Mouse (Mus musculus): ENCODE data around the gene E130114P18Rik. TPM values are rescaled to one million over a fixed set of nuclear protein-coding genes. Genes with fewer than 3 reads are reported as not detected.

Gene E130114P18Rik
- polyA plus RNA-seq, 1 experiment = not detected

DNA sequence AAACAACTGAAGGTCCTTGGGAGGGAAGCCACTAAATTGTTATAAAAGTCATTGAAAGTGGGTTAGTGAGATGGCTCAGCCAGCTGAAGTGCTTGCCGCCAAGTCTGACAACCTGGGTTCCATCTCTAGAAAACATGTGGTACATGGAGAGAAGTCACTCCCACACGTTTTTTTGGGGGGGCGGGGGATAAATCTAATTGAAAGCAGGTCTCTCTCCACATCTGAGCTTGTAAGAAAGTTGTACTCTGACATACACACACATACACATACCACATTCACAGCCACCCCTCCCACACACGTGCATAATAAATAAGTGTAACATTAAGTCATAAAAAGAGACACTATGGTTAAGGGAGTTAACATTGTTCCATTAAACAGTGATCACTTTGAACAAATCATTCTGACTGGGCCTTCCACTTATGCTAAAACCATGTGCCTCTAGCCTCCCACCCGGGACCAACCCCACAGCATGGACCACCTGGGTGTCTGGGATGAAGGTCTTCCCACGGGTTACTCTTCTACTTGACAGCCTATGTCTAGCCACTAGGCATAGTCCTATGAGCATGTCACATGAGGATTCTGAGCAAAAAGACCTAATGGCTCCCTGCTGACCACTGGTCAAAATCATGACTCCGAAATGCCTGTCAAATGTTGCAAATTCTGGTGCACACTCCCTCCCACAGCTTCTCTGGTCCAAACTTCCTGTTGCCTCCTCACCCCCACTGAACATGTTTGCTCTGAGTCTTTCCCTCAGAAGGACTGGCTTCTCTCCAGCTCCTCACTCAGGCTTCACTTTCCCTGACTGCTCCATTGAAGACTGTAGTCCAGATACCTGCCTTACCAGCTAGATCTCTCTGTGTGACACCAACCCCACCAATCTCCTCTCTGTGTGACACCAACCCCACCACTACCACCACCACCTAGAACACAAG lies 80.9 kb downstream of the E130114P18Rik start:
- Histone ChIP-seq H3K36me3 (ENCODE audit: control insufficient read depth, insufficient read depth, low read length) (no peaks in the 10 kb centered on the region), H3K27ac (ENCODE audit: insufficient read depth, low read depth, low read length) (no peak overlapping the region), H3K27me3 (ENCODE audit: control insufficient read depth, insufficient read depth, low read length) (no peaks in the 10 kb centered on the region), H3K4me3 (ENCODE audit: low read depth, low read length) (no peak overlapping the region), H3K4me1 (ENCODE audit: control insufficient read depth, insufficient read depth, insufficient read length, low read length) (no peaks in the 10 kb centered on the region)
- WGBS = 71% methylated on average over 7 of the region's 7 CpGs
- no peak for TF ChIP-seq CTCF (IDR thresholded peaks at IDR 0.05; ENCODE audit: extremely low read depth, insufficient read length, insufficient replicate concordance, low read depth, low read length)
- TF ChIP-seq POLR2A (IDR thresholded peaks at IDR 0.05; ENCODE audit: low read depth, low read length) = no peak

DNA sequence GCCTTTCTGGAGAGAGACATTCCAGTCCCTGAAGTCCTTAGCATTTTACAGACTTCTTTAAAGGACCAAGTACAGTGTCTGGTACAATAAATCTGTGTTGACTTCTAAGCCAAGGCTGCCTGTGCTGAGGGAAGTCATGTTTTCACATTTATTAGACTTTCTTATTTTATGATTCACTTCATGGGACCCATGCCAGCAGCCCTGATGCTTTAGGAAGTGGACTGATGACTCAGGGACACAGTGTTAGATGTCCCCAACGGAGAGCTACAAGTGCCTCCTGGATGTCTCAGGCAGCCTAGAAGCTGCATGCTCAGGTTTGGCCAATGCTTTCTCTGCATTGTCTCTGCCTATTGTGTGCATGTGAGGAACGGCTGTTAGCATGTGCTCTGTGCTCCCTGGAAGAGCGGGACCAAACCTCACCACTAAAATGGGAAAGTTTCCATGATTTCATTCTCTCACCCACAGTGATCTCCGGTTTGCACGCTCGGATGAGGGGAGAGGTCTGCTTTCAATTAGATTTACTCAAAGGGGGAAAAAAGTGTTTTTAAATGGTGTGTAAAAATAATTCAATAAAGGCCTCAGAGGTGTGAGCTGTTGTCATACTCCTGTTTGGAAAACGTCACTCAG lies 82.4 kb downstream of the E130114P18Rik start:
- H3K27me3 ChIP-seq (ENCODE audit: control insufficient read depth, insufficient read depth, low read length) = no peaks in the 10 kb centered on the region
- WGBS = 71% methylated on average over 7 of the region's 7 CpGs
- no peak overlapping the region for H3K27ac ChIP-seq (ENCODE audit: insufficient read depth, low read depth, low read length)
- no peaks in the 10 kb centered on the region for H3K4me1 ChIP-seq (ENCODE audit: control insufficient read depth, insufficient read depth, insufficient read length, low read length)
- H3K36me3 ChIP-seq (ENCODE audit: control insufficient read depth, insufficient read depth, low read length) = no peaks in the 10 kb centered on the region
- TF ChIP-seq CTCF (IDR thresholded peaks at IDR 0.05; ENCODE audit: extremely low read depth, insufficient read length, insufficient replicate concordance, low read depth, low read length) = no peak
- no peak for TF ChIP-seq POLR2A (IDR thresholded peaks at IDR 0.05; ENCODE audit: low read depth, low read length)
- H3K4me3 ChIP-seq (ENCODE audit: low read depth, low read length) = no peak overlapping the region

- no peaks in the 10 kb centered on the region for H3K36me3 ChIP-seq (ENCODE audit: control insufficient read depth, insufficient read depth, low read length)
- 83% methylated on average over 4 of the region's 4 CpGs for WGBS
- H3K4me1 ChIP-seq (ENCODE audit: control insufficient read depth, insufficient read depth, insufficient read length, low read length) = no peaks in the 10 kb centered on the region
- H3K4me3 ChIP-seq (ENCODE audit: low read depth, low read length) = no peak overlapping the region
- H3K27me3 ChIP-seq (ENCODE audit: control insufficient read depth, insufficient read depth, low read length) = no peaks in the 10 kb centered on the region
- no peak overlapping the region for H3K27ac ChIP-seq (ENCODE audit: insufficient read depth, low read depth, low read length)
- TF ChIP-seq POLR2A (IDR thresholded peaks at IDR 0.05; ENCODE audit: low read depth, low read length) = no peak
- no peak for TF ChIP-seq CTCF (IDR thresholded peaks at IDR 0.05; ENCODE audit: extremely low read depth, insufficient read length, insufficient replicate concordance, low read depth, low read length)
These were observed 83.9 kb downstream of the E130114P18Rik start for GRCm38 (mm10) chr4:97693931-97694330.

- 91% methylated on average over 4 of the region's 4 CpGs for WGBS
- no peak for TF ChIP-seq CTCF (IDR thresholded peaks at IDR 0.05; ENCODE audit: extremely low read depth, insufficient read length, insufficient replicate concordance, low read depth, low read length)
- TF ChIP-seq POLR2A (IDR thresholded peaks at IDR 0.05; ENCODE audit: low read depth, low read length) = no peak
- H3K4me3 ChIP-seq (ENCODE audit: low read depth, low read length) = no peak overlapping the region
These were observed 84.8 kb downstream of the E130114P18Rik start for GRCm38 (mm10) chr4:97693054-97693453.

GRCm38 (mm10) chr4:97690384-97690766 lies 87.5 kb downstream of the E130114P18Rik start:
- Histone ChIP-seq H3K27ac (ENCODE audit: insufficient read depth, low read depth, low read length) (no peak overlapping the region), H3K4me3 (ENCODE audit: low read depth, low read length) (no peak overlapping the region), H3K4me1 (ENCODE audit: control insufficient read depth, insufficient read depth, insufficient read length, low read length) (no peaks in the 10 kb centered on the region), H3K36me3 (ENCODE audit: control insufficient read depth, insufficient read depth, low read length) (no peaks in the 10 kb centered on the region), H3K27me3 (ENCODE audit: control insufficient read depth, insufficient read depth, low read length) (no peaks in the 10 kb centered on the region)
- TF ChIP-seq POLR2A (IDR thresholded peaks at IDR 0.05; ENCODE audit: low read depth, low read length) (no peak), CTCF (IDR thresholded peaks at IDR 0.05; ENCODE audit: extremely low read depth, insufficient read length, insufficient replicate concordance, low read depth, low read length) (no peak)
- WGBS = 72% methylated on average over 7 of the region's 7 CpGs

More at GRCm38 (mm10) chr4:97693054-97693453, 84.8 kb downstream of the E130114P18Rik start:
- H3K36me3 ChIP-seq (ENCODE audit: control insufficient read depth, insufficient read depth, low read length) = no peaks in the 10 kb centered on the region
- no peaks in the 10 kb centered on the region for H3K4me1 ChIP-seq (ENCODE audit: control insufficient read depth, insufficient read depth, insufficient read length, low read length)
- H3K27ac ChIP-seq (ENCODE audit: insufficient read depth, low read depth, low read length) = no peak overlapping the region
- H3K27me3 ChIP-seq (ENCODE audit: control insufficient read depth, insufficient read depth, low read length) = no peaks in the 10 kb centered on the region

GRCm38 (mm10) chr4:97689456-97690383 lies 88.2 kb downstream of the E130114P18Rik start:
- 53% methylated on average over 8 of the region's 8 CpGs for WGBS
- H3K4me3 ChIP-seq (ENCODE audit: low read depth, low read length) = no peak overlapping the region
- H3K27ac ChIP-seq (ENCODE audit: insufficient read depth, low read depth, low read length) = no peak overlapping the region
- no peaks in the 10 kb centered on the region for H3K36me3 ChIP-seq (ENCODE audit: control insufficient read depth, insufficient read depth, low read length)
- H3K4me1 ChIP-seq (ENCODE audit: control insufficient read depth, insufficient read depth, insufficient read length, low read length) = no peaks in the 10 kb centered on the region
- TF ChIP-seq CTCF (IDR thresholded peaks at IDR 0.05; ENCODE audit: extremely low read depth, insufficient read length, insufficient replicate concordance, low read depth, low read length) = no peak
- no peak for TF ChIP-seq POLR2A (IDR thresholded peaks at IDR 0.05; ENCODE audit: low read depth, low read length)
- no peaks in the 10 kb centered on the region for H3K27me3 ChIP-seq (ENCODE audit: control insufficient read depth, insufficient read depth, low read length)

Data from small intestine, adult 2 months (tissue).